Mouse (Mus musculus): ENCODE data around the gene Nhej1. TPM values are rescaled to one million over a fixed set of nuclear protein-coding genes. Genes with fewer than 3 reads are reported as not detected.

Nhej1 gene
- polyA plus RNA-seq, 1 experiment from 2014 or later: 12.9 TPM

DNA sequence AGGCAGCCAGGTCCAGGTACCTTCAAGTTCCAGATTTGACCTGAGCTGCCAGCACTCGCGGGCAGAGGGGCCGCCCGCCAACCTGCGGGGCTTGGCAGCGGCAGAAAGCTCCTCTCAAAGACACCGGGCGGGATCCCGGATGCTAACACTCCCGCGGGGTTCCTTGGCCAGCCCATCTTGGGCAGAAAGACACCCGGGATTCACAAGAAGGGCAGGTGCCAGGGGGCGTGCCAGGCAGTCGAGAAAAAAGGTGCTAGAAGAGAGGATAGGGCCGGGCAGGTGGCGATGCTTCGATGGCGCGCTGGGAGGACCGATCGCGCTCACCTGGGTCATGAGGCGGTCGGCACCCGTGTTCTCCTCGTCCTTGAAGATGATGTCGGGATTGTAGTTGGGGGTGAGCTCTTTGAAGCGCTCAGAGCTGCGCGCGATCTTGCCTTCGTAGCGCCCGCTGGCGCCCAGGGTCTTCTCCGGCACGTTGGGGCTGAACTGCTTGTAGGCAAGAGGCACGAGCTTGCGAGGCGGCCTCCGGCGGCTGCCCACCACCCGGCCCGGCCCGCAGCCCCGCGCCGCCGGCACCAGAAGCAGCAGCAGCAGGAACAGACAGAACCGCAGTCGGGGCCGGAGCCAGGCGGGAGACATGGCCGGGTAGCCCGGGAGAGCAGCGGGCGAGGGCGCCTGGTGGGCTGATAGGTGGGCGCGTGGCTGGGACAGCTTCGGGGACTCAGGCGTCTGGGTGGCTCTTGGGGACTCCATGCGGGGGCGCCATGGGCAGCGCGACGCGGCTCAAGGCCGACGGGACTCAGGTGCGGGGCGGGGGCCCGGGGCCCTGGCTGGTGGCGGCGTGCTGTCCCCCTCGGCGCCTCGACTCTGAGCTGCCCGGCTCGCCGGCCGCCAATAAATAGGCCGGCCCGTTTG, 174.2 kb downstream of the Nhej1 start:
- ATAC-seq (ENCODE audit: low FRiP score): 0 out of 2 replicates have a peak, but pooled peaks have one; percentile 51

DNA sequence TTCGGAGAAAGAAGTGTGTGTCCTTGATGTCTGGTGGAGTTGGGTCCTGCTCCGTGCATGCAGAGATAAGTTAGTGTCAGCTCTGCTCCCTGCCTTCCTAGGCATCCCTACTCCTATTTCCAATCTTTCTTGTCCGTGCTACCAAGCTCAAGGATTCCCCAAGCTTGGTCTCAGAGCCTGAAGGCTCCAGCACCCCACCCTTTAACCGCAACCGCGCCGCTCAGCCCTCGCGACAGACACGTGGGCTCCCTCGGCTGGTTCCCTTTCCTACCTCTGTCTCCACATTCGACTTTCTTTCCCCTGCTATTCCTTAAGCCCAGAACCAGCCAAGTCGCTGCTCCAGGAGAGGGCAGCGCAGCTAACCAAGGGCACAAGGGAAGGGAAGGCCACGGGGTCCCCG, 174.9 kb downstream of the Nhej1 start:
- ATAC-seq (ENCODE audit: low FRiP score) (no peak), DNase-seq (ENCODE audit: low spot score, missing footprints) (peak; percentile 90)
- no peaks in the 10 kb centered on the region for H3K9me3 ChIP-seq (ENCODE audit: control insufficient read depth, low read length)
- H3K36me3 ChIP-seq (ENCODE audit: control insufficient read depth, insufficient read depth, low read length): no peaks in the 10 kb centered on the region
- H3K4me1 ChIP-seq (ENCODE audit: control insufficient read depth, insufficient read depth, low read length): peaks cover 16% of the 10 kb centered on the region
- H3K27me3 ChIP-seq (ENCODE audit: control insufficient read depth, insufficient read depth, low read length): peaks cover 81% of the 10 kb centered on the region
- WGBS: 2% methylated on average over 16 of the region's 16 CpGs
- no peak overlapping the region for H3K27ac ChIP-seq (ENCODE audit: low read depth, low read length)
- H3K9ac ChIP-seq (ENCODE audit: low read length): no peak overlapping the region
- no peak overlapping the region for H3K4me3 ChIP-seq (ENCODE audit: low read depth, low read length)
- no peak overlapping the region for H3K4me2 ChIP-seq

More for the DNA sequence above, 174.2 kb downstream of the Nhej1 start:
- no peak overlapping the region for H3K27ac ChIP-seq (ENCODE audit: low read depth, low read length)
- H3K4me3 ChIP-seq (ENCODE audit: low read depth, low read length): peak overlapping the region; percentile 34
- WGBS: 1% methylated on average over 82 of the region's 84 CpGs
- H3K4me2 ChIP-seq: peak overlapping the region; percentile 51
- peaks cover 85% of the 10 kb centered on the region for H3K27me3 ChIP-seq (ENCODE audit: control insufficient read depth, insufficient read depth, low read length)
- no peak overlapping the region for H3K9ac ChIP-seq (ENCODE audit: low read length)
- peak; percentile 93 for DNase-seq (ENCODE audit: low spot score, missing footprints)
- H3K4me1 ChIP-seq (ENCODE audit: control insufficient read depth, insufficient read depth, low read length): peaks cover 16% of the 10 kb centered on the region
- H3K36me3 ChIP-seq (ENCODE audit: control insufficient read depth, insufficient read depth, low read length): no peaks in the 10 kb centered on the region
- H3K9me3 ChIP-seq (ENCODE audit: control insufficient read depth, low read length): no peaks in the 10 kb centered on the region

DNA sequence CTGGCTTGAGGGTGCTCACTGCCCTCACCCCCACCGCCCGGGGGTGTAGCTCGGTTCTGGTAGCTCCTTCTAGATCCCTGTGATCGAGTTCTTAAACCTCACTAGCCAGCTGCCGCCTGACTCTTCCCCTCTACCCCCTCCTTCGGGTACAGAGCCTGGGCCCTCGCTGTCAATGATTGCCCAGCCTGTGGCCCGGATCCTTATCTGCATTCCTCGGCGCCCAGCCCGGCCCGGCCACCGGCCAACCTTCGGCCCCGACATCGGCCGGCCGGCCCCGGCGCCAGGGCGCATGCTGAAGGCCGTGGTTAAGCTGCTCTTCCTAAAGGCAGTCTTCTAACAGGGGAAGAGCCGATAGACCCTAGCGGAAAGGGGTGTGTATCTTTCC, 175.3 kb downstream of the Nhej1 start:
- Histone ChIP-seq H3K9ac (ENCODE audit: low read length) (no peak overlapping the region), H3K27ac (ENCODE audit: low read depth, low read length) (no peak overlapping the region), H3K27me3 (ENCODE audit: control insufficient read depth, insufficient read depth, low read length) (peaks cover 79% of the 10 kb centered on the region), H3K4me1 (ENCODE audit: control insufficient read depth, insufficient read depth, low read length) (peaks cover 16% of the 10 kb centered on the region), H3K9me3 (ENCODE audit: control insufficient read depth, low read length) (no peaks in the 10 kb centered on the region), H3K36me3 (ENCODE audit: control insufficient read depth, insufficient read depth, low read length) (no peaks in the 10 kb centered on the region), H3K4me2 (no peak overlapping the region), H3K4me3 (ENCODE audit: low read depth, low read length) (no peak overlapping the region)
- 3% methylated on average over 24 of the region's 24 CpGs for WGBS
- DNase-seq (ENCODE audit: low spot score, missing footprints): peak; percentile 88
- ATAC-seq (ENCODE audit: low FRiP score): no peak

- 2% methylated on average over 20 of the region's 20 CpGs for whole genome bisulfite sequencing
- no peak overlapping the region for H3K27ac ChIP-seq (ENCODE audit: low read depth, low read length)
- no peaks in the 10 kb centered on the region for H3K9me3 ChIP-seq (ENCODE audit: control insufficient read depth, low read length)
- no peak overlapping the region for H3K4me2 ChIP-seq
- peaks cover 16% of the 10 kb centered on the region for H3K4me1 ChIP-seq (ENCODE audit: control insufficient read depth, insufficient read depth, low read length)
- DNase-seq (ENCODE audit: low spot score, missing footprints) (peak; percentile 96), ATAC-seq (ENCODE audit: low FRiP score) (peak; percentile 54; the same call in 1 of the 2 replicates)
- no peaks in the 10 kb centered on the region for H3K36me3 ChIP-seq (ENCODE audit: control insufficient read depth, insufficient read depth, low read length)
- no peak overlapping the region for H3K9ac ChIP-seq (ENCODE audit: low read length)
- no peak overlapping the region for H3K4me3 ChIP-seq (ENCODE audit: low read depth, low read length)
- peaks cover 77% of the 10 kb centered on the region for H3K27me3 ChIP-seq (ENCODE audit: control insufficient read depth, insufficient read depth, low read length)
Measured at GRCm38 (mm10) chr1:74948784-74949665, 176.0 kb downstream of the Nhej1 start.

DNA sequence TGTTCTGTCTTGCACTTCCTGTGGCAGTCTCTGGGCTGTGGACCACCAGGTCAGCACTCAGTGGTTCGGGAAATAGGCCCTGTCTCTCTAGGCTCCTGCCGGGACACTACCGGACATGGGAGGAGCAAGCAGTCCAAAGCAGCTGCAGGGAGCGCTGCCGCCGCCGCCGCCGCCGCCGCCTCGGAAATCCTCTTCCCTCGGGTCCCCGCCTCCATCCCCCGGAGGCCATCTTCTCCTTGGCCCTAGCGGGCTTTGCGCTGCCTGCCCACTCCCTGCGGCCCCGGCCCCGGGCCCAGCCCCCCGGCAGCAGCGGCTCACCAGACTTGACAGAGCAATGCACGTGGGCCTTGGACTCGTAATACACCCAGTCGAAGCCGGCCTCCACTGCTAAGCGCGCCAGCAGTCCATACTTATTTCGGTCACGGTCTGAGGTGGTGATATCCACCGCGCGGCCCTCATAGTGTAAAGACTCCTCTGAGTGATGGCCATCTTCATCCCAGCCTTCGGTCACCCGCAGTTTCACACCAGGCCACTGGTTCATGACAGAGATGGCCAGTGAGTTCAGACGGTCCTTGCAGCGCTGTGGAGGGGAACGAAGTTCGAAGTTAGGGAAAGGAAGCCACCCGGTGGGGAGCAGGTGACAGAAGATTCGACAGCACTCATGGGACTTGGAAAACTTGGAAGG, 176.9 kb downstream of the Nhej1 start:
- peak overlapping the region; percentile 48 for H3K4me2 ChIP-seq
- H3K9ac ChIP-seq (ENCODE audit: low read length): peak overlapping the region; percentile 43; the same call in 1 of the 2 replicates
- peak; percentile 93 for DNase-seq (ENCODE audit: low spot score, missing footprints)
- 0 out of 2 replicates have a peak, but pooled peaks have one; percentile 25 for ATAC-seq (ENCODE audit: low FRiP score)
- 2% methylated on average over 39 of the region's 41 CpGs for WGBS
- H3K27ac ChIP-seq (ENCODE audit: low read depth, low read length): no peak overlapping the region
- H3K36me3 ChIP-seq (ENCODE audit: control insufficient read depth, insufficient read depth, low read length): no peaks in the 10 kb centered on the region
- H3K27me3 ChIP-seq (ENCODE audit: control insufficient read depth, insufficient read depth, low read length): peaks cover 68% of the 10 kb centered on the region
- peak overlapping the region; percentile 26 for H3K4me3 ChIP-seq (ENCODE audit: low read depth, low read length)
- no peaks in the 10 kb centered on the region for H3K9me3 ChIP-seq (ENCODE audit: control insufficient read depth, low read length)
- peaks cover 16% of the 10 kb centered on the region for H3K4me1 ChIP-seq (ENCODE audit: control insufficient read depth, insufficient read depth, low read length)

GRCm38 (mm10) chr1:74941651-74942360, 183.2 kb downstream of the Nhej1 start:
- peak; percentile 69 for DNase-seq (ENCODE audit: low spot score, missing footprints)
- H3K27me3 ChIP-seq (ENCODE audit: control insufficient read depth, insufficient read depth, low read length): peaks cover 9% of the 10 kb centered on the region
- H3K4me1 ChIP-seq (ENCODE audit: control insufficient read depth, insufficient read depth, low read length): no peaks in the 10 kb centered on the region
- H3K9ac ChIP-seq (ENCODE audit: low read length): no peak overlapping the region
- no peak overlapping the region for H3K27ac ChIP-seq (ENCODE audit: low read depth, low read length)
- 60% methylated on average over 12 of the region's 12 CpGs for WGBS
- no peak overlapping the region for H3K4me2 ChIP-seq
- ATAC-seq (ENCODE audit: low FRiP score): no peak
- no peak overlapping the region for H3K4me3 ChIP-seq (ENCODE audit: low read depth, low read length)
- no peaks in the 10 kb centered on the region for H3K9me3 ChIP-seq (ENCODE audit: control insufficient read depth, low read length)
- H3K36me3 ChIP-seq (ENCODE audit: control insufficient read depth, insufficient read depth, low read length): no peaks in the 10 kb centered on the region

DNA sequence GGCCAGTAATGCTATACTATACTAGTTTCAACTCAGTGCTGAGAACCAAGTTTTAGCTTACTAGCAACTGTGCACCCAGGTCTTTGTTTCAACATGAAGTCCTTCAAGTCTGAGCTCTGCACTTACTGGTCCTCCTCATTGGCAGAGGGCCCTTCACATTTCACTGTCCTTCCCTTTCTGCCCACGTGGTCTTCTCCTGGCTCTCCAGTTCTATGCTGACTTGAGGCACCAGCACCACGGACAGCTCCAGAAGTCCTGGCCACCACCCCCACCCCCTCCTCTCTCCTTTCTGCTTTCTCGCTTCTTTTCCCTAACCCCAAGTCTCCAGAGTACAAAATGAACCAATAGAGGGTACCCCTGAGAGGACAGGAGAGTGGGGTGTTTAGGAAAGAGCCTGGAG, 185.2 kb downstream of the Nhej1 start:
- no peaks in the 10 kb centered on the region for H3K27me3 ChIP-seq (ENCODE audit: control insufficient read depth, insufficient read depth, low read length)
- no peaks in the 10 kb centered on the region for H3K36me3 ChIP-seq (ENCODE audit: control insufficient read depth, insufficient read depth, low read length)
- DNase-seq (ENCODE audit: low spot score, missing footprints) (peak; percentile 78), ATAC-seq (ENCODE audit: low FRiP score) (no peak)
- no peak overlapping the region for H3K4me3 ChIP-seq (ENCODE audit: low read depth, low read length)
- no peaks in the 10 kb centered on the region for H3K4me1 ChIP-seq (ENCODE audit: control insufficient read depth, insufficient read depth, low read length)
- H3K4me2 ChIP-seq: no peak overlapping the region
- whole genome bisulfite sequencing: 4% methylated on average over 3 of the region's 3 CpGs
- H3K9ac ChIP-seq (ENCODE audit: low read length): no peak overlapping the region
- H3K27ac ChIP-seq (ENCODE audit: low read depth, low read length): no peak overlapping the region
- H3K9me3 ChIP-seq (ENCODE audit: control insufficient read depth, low read length): no peaks in the 10 kb centered on the region

DNA sequence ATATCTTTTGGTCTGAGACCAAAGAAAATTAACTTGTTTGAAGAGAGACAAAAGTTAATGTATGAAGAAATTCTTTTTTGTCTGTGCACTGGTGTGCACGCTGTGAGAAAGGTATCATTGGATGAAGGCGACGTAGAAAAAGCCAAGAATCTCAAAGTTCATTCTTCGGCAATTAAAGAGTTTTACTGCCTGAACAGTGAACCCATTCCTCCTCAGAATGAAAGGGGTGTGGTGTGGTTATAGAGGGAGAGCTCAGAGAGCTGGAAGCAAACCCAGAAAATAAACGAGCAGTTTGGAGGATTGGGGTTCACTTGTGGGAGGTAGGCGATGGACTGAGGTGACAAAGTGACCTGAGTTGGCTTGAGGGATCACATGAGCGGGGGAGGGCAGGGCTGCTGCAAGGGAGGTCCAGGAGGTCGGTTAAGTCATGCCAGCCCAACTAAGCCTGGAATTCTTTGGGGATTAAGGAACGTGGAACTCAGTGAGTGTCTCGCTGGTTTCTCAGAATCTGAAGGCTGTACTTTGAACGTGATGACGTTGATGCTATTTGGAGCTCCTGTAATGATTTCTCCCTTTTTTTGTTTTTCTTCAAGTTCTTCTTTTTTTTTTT, 188.7 kb downstream of the Nhej1 start:
- ATAC-seq (ENCODE audit: low FRiP score) (no peak), DNase-seq (ENCODE audit: low spot score, missing footprints) (peak; percentile 76)
- H3K9me3 ChIP-seq (ENCODE audit: control insufficient read depth, low read length): no peaks in the 10 kb centered on the region
- no peak overlapping the region for H3K4me3 ChIP-seq (ENCODE audit: low read depth, low read length)
- no peak overlapping the region for H3K9ac ChIP-seq (ENCODE audit: low read length)
- WGBS: 38% methylated on average over 12 of the region's 12 CpGs
- no peak overlapping the region for H3K27ac ChIP-seq (ENCODE audit: low read depth, low read length)
- H3K36me3 ChIP-seq (ENCODE audit: control insufficient read depth, insufficient read depth, low read length): no peaks in the 10 kb centered on the region
- no peaks in the 10 kb centered on the region for H3K27me3 ChIP-seq (ENCODE audit: control insufficient read depth, insufficient read depth, low read length)
- no peak overlapping the region for H3K4me2 ChIP-seq
- no peaks in the 10 kb centered on the region for H3K4me1 ChIP-seq (ENCODE audit: control insufficient read depth, insufficient read depth, low read length)
